Mouse (Mus musculus): ENCODE data around the gene Cfap77.

- no peak for TF ChIP-seq TAL1 (conservative IDR thresholded peaks at IDR 0.05; ENCODE audit: low read depth, low read length)
- no peak for TF ChIP-seq CTCF (IDR thresholded peaks at IDR 0.05; ENCODE audit: low read depth, low read length)
- no peak for TF ChIP-seq GATA1 (IDR thresholded peaks at IDR 0.05; ENCODE audit: borderline replicate concordance, low read length)
- no peak for TF ChIP-seq GATA2 (IDR thresholded peaks at IDR 0.05; ENCODE audit: borderline replicate concordance, low read depth, low read length)
These were observed 59.4 kb downstream of the Cfap77 start for GRCm38 (mm10) chr2:28995436-28995835.
